Mouse (Mus musculus) E14TG2a.4 (cell line): Measurements from ENCODE around the gene Cdh13.

Experiments used
- CTCF ChIP-seq: conservative IDR thresholded peaks from 2 replicates; pipeline ENCODE4 v1.5.1; 2014; ENCODE audit warnings: low read length
- NANOG ChIP-seq: IDR thresholded peaks from 2 replicates; pipeline ENCODE4 v1.6.1; 2014; ENCODE audit warnings: borderline replicate concordance, low read length, mixed read lengths
- POU5F1 ChIP-seq: IDR thresholded peaks from 2 replicates; pipeline ENCODE4 v1.6.1; 2014; ENCODE audit warnings: low read length, borderline replicate concordance

GRCm38 (mm10) chr8:118395178-118395577, 111.6 kb downstream of the Cdh13 start:
- TF ChIP-seq CTCF (no peak), POU5F1 (no peak), NANOG (no peak)
